Mouse (Mus musculus) heart, postnatal 4 days (tissue): ENCODE results near the gene Asf1b. TPM values are rescaled to one million over a fixed set of nuclear protein-coding genes. Genes with fewer than 3 reads are reported as not detected.
"Not testable (repeated sequence)": the region's sequence is repeated elsewhere in the genome, so short reads cannot be mapped to it uniquely, and the experiment has no call there.

ENCODE experiments used
- DNase-seq: peaks from one replicate; pipeline ENCODE4 v3.0.0; 2021
- total RNA-seq, 2 experiments: library from RNA; stranded (reverse); gene quantifications; 2 replicates each; pipeline ENCODE4 v1.2.3; 2021

The Asf1b gene
- total RNA-seq, 2 experiments from 2014 or later, result 25.8 to 26.1 TPM

DNA sequence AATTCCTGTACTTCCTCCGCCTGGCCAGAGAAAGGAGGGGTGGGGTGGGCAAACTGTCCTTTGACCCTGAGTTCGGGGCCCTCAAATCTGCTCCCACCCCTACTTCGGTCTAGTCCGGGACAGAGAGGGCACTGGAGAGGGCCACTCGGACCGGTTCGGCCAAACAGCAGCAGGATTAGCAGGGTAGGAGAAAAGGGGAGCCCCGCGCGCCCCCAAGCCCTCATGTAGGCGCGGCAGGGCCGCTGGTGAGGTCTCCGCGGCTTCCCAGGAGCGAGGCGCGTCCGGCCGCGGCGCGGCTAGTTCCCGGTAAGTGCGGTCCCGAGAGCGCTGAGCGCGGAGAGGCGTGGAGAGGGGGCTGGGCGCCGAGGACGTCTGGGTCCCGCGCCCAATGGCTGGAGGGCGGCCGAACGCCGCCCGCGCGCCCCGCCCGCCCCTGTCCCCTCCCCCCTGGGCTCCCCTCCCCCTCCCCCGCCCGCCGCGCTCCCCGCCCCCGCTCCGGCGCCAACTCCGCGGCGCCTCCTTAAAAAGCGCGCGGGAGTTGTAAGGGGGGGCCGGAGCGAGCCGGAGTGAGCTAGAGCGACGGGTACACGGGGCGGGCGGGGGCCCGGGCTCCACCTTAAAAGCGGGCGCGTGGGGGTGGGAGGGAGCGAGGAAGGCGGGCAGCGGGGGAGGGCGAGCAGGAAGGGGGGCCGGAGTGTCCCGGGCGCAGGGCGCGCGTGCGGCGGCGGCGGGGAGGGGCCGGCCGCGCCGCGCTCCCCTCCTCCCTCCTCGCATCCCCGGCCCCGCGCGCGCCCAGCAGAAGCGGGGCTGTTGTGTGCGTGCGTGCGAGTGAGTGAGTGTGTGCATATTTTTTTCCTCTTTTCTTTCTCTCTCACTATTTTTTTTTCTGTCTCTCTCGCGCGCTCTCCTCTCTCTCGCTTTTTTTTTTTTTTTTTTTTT, 41.5 kb downstream of the Asf1b start:
- peak; percentile 91 for DNase-seq

DNA sequence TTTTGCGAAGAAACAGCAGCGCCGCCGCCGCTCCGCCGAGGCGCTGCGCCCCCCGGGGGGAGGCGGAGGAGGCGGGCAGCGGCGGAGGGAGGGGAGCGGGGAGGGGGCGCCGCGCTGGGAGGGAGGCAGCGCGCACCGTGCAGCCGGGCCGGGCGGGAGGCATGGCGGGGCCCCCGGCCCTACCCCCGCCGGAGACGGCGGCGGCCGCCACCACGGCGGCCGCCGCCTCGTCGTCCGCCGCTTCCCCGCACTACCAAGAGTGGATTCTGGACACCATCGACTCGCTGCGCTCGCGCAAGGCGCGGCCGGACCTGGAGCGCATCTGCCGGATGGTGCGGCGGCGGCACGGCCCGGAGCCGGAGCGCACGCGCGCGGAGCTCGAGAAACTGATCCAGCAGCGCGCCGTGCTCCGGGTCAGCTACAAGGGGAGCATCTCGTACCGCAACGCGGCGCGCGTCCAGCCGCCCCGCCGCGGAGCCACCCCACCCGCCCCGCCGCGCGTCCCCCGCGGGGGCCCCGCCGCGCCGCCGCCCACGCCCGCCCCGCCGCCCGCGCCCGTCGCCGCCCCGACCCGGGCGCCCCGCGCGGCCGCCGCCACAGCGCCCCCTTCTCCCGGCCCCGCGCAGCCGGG, 42.3 kb downstream of the Asf1b start, which contains the start of gene Samd1:
Gene Samd1, plus strand, starts transcription at position 162 of the 631 bp plus-strand sequence.
- peak; percentile 65 for DNase-seq

DNA sequence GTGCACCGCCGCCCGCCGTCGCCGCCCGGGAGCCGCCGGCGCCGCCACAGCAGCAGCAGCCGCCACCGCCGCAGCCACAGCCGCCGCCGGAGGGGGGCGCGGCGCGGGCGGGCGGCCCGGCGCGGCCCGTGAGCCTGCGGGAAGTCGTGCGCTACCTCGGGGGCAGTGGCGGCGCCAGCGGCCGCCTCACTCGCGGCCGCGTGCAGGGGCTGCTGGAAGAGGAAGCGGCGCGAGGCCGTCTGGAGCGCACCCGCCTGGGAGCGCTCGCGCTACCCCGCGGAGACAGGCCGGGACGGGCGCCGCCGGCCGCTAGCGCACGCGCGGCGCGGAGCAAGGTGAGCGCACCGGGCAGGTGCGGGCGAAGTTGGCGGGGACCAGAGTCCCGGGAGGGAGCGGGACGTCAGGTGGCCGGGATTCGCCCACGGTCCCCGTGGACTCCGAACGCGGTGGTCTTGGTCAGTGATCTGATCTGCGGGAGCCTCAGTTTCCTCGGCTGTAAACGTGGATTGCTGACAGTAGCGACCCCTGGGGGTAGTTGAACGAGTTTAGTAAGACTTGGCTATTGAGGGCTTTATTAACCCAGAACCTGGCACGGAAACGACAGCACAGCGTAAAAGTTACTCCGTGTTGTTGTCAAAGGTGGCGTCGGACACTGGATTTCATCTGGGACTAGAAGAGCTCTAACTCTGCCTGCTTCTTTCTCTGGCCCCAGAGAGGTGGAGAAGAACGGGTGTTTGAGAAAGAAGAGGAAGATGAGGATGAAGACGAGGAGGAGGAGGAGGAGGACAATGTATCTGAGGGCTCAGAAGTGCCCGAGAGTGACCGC, 43.1 kb downstream of the Asf1b start:
- DNase-seq, result peak; percentile 64

DNA sequence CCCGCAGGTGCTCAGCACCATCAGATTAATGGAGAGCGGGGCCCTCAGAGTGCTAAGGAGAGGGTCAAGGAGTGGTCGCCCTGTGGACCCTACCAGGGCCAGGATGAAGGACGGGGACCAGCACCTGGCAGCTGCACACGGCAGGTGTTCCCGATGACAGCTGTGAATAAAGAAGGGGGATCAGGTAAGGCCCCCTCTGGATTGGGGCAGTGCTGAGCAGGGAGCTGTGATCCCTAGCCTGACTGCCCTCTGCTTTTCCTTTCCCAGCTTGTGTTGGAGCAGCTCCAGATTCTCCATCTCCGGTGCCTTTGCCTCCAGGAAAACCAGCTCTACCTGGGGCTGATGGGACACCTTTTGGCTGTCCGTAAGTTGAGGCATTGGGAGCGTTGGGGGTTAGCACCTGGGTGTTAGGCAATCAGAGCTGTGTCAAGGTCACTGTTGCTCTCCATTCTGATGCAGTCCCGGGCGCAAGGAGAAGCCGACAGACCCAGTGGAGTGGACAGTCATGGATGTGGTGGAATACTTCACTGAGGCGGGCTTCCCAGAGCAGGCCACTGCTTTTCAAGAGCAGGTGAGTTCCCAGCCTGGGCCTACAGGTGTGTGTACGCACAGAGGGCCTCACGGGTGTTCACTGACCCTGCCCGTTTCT, 43.9 kb downstream of the Asf1b start:
- DNase-seq, result no peak

DNA sequence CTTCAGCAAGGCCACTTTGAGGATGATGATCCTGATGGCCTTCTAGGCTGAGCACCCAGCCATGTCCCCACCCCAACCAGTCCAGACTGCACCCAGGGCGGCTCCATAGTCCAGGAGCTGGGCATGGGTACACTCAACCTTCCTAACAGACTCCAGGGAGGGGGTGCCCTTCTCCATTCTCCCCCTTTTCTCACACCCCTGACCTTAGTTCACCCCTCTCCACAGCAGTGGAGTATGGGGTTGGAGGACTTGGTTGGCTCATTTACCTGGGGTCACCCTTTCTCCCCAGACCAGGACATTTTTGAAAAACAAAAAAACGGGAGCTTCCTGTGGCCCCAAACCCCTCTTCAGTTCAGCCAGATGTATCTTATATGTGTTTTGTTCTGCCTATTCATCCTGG, 44.5 kb downstream of the Asf1b start:
- no peak for DNase-seq

DNA sequence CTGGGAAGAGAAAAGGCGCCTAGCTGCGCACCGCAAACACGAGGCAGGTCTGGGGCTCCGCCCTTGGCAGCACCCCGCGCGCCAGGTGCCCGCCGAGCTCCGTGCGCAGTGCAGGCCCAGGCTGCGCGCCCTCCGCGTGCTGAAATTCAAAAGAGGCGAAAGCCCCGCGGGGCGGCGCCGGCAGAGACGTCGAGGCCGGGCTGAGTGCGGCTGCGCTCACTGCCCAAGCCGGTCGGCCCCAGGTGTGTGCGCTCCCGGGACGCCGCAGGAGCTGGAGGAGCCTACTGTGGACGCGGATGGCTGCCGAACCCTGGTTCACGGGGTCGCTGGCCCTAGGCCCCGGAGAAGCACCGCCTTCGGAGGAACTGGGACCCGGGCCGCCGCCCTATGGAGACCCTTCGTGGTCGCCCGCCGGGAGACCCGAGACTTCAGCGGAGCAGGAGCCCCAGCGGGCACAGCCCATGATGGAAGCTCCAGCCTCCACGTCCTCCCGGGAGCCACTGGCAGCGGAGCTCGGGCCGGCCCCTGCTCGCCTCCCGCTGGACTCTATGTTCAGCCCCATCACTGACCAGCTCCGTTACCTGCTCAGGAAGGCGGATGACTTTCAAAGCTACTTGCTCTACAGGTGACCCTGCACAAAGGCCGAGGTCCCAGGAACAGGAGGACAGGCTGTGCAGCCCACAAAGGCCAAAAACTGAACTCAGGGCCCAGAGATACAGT, 46.1 kb downstream of the Asf1b start, which contains the start of gene 1700067K01Rik:
Gene 1700067K01Rik, plus strand, starts transcription at position 222 of the 720 bp plus-strand sequence.
- DNase-seq, result no peak

DNA sequence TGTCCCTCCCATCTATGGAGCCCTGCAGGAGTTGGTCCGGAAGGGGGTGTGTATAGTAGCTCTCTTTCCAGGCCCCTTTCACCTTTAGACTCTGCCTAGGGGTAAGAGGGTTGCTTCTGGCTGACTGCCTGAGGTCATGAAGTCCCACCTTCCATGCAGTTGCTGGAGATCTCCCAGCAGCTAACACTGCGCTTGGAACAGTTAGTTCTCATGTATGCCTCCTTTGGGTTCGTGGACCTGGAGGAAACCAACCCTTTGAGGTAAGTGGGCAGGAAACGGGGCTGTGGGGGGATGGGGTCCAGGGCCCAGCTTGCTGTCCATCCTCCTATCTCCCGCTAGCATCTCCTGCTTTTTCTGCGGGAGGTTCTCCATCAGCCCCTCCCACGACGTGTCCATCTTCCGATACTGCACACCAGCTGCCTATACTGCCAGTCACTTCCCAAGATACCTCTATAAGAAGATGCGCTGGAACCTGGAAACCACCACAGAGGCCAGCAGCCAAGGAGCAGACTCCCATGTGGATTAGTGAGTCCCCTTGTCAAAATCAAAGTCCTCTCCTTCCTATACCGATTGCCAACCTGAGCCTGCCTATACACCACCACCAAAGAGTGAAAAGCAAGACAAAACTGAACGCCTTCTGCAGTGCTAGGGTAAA, 47.8 kb downstream of the Asf1b start:
- DNase-seq, result no peak

DNA sequence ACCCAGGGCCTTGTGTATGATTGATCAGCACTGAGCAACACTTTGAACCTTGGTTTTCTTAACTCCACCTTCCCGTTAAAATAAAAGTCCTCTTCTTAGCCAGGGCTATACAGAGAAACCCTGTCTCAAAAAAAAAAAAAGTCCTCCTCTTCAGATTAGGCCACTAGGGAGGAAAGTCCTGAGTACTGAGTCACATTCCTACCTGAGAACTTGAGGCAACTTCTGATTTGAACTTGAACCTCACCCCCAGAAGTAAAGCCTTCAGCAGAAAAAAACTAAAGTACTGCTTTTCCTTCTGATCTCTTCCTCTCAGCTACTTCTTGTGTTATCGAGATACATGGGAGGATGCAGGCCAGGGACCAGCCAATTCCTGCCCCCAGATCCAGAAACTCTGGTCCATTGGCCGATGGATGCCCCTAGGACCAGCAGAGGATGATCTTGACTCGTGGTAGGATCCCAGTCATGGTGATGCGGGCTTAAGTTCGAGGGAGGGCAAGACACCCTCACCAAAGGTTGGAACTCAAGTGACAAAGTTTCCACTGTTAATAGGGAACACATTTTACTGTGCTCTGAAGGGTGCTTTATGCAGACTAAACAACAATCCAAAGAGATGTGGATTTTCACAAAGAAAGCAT, 48.4 kb downstream of the Asf1b start:
- no peak for DNase-seq

DNA sequence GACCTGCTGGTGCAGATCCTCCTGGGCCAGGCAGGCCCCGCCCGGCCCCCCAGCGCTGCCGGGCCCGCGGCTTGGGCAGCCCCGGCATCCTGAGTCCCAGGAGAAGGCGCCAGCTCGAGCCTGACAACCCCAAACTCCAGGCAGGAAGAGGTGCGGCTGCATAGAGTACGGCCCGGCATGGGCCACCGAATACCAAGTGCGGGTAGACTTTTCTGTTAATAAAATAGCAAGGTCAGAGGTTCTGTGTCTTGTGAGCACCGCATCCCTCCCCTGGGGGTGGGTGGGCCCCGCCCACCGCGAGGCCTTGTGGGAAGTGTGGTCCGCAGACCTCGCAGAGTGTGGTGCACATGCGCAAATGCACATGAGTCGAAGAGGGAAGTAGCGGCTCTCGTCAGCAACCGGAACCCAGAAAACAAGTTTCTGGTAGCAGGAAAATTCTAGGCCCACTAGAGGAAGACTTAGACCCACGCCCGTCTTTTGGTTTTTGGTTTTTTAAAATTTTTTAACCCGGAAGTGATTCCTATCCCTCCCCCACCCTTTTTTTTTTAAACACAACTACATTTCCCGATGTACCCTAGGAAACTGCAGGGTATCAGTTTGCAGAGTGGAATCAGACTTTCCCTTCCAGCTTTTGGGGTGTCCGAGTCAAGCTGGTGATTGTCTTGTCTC, 49.4 kb downstream of the Asf1b start:
- DNase-seq, result peak; percentile 93

DNA sequence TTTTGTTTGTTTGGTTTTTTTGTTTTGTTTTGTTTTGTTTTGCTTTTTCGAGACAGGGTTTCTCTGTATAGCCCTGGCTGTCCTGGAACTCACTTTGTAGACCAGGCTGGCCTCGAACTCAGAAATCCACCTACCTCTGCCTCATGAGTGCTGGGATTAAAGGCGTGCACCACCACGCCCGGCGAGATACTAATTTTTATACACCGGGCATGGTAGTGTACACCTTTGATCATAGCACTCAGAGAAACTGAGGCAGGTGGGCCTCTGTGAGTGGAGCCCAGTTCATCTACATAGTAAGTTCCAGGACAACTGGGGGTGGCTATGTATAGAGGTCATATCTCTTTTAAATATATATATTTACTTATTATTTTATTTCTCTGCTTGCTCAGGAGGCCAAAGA, 50.2 kb downstream of the Asf1b start:
- not testable (repeated sequence) for DNase-seq

DNA sequence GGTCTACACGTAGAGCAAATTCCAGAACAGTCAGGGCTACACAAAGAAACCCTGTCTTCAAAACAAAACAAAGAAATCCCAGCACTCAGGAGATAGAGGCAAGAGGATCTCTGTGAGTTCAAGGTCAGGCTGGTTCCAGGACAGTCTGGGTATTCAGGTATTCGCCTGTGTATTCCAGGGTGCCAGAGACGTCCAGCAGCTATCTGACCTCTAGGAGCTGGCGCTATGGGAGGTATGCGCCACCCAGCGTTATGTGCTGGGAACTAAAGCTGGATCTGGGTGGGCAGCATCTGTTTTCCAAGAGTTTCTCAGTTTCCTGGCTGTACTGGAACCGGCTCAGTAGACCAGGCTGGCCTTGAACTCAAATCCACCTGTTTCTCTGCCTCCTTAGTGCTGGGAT, 53.1 kb downstream of the Asf1b start:
- no peak for DNase-seq

DNA sequence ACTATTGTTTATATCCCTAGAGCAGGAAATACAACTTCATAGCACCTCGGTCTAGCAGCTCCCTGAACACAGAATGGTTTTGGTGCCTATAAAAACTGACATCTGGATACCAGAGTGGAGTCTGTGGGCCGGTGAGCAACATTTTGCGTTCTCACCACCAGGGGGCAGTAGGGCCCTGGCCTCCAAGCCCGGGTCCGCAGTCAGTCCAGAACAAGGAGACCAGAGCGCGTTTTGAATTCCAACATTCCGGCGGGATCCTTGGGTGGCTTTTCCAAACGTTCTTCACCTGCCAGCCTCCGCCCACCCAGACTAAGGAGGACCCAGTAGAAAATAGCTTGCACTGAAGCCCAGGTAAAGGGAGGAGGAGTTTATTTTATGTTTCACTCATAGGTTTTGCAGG, 54.6 kb downstream of the Asf1b start:
- DNase-seq, result peak; percentile 94

DNA sequence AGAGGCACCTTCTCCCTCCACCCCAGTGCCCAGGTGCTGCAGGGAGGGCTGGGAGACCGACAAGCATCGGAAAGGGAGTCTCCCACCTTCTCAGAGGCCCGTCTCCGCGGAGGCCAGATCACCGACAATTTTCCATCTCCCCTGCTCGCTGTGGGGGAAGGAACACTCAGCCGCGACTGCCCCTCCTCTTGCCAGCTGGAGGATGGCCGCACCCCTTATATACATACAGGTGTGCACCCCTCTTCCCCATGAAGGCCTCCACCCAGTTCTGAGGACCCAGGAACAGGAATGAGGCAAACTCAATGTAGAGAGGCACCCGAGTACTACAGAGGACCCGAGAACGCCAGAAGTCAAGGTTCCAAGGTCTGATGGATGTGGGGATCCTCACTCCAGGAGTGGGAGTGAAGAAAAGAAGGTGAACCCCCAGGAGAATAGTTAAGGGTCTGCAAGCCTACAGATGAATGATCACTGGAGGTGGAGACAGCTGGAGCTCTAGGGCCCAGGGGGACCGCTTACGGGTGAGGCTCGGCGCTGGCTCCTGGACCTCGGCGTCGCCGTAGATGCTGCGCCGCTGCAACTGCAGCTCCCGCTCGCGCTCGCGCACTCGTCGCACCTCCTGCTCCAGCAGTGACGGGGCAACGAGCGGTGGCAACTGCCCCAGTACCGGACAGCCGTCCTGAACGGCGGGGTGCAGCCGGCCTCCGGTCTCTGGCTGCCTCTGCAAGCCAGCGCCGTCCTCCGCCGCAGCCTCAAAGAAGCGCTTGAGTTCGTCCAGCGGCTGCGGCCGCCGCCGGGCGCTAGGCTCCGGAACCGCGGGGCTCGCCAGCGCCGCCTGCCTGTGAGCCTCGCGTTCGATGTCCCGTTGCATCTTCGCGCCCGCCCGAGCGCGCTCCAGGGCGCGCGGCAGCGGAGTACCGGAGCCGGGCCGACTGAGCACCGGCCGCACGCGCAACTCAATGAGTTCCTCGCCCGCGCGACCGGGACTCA, 55.6 kb downstream of the Asf1b start:
- peak; percentile 82 for DNase-seq

DNA sequence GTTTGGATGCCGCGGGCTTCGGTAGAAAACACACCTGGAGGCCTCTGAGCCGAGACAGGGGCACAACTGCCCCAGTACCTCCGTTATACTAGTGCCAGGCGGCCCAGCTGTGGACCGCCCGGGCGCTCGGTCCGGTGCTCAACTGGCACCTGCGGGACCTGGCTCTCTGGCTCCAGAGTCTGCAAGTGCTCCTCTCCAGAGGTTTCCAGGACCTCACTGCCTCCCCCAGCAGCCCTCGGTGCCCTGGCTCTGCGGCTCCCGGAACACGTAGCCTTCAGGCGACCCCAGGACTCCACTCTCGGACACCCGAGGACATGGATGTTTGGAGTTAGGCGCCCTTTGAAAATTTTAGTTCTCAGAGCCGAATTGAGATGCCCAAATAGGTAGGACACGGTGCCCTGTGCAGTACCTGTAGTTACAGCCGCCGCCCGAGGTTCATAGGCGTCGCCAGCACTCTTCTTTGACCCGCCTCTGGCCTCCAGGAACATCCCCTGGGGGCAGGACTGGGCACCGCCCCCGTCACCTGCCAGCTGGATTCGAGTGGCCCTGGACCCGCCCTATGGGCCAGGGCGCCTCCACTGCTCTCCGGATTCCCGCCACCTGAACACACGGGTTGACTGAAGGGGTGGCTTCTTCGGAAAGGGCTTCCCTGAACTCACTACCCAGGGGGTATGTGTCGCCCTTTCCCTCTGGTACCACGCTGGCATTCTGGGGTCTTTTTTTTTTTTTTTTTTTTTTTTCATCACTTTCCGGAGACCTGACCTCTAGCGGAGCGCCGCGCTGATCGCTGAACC, 56.6 kb downstream of the Asf1b start, which contains the start of gene 2210011C24Rik:
Gene 2210011C24Rik, minus strand, starts transcription at position 467 of the 794 bp plus-strand sequence.
- no peak for DNase-seq

DNA sequence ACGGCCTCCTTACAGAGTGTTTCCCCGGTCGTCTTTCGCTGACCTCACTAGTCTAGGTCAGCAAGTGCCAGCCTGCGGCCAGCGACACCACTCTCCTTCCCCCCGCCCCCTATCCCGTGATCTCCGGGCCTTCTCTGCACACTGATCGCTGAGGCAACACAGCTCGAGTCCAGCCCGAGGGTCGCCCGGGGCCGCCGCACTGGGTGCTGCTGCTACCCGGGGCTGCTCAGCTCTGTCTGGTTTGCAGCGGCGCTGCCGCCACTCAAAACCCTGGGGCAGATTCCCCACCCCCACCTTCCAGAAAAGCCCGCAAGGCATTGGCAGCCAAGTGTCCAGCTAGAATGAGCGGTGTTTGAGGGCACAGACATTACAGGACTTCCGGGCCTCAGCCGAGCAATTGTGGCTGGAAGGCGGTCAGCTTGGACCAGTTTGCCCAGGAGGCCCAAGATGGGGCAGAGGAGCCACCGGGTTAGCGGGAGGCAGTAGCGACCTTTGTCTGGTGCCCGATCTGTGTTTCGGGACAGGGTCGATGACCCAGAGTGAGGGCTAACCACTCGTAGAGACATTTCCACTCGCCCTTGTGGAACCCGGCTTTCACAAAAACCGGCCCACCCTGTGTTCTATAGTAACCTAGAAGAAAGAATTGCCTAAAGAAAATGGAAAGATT, 57.3 kb downstream of the Asf1b start:
- DNase-seq, result peak; percentile 31

DNA sequence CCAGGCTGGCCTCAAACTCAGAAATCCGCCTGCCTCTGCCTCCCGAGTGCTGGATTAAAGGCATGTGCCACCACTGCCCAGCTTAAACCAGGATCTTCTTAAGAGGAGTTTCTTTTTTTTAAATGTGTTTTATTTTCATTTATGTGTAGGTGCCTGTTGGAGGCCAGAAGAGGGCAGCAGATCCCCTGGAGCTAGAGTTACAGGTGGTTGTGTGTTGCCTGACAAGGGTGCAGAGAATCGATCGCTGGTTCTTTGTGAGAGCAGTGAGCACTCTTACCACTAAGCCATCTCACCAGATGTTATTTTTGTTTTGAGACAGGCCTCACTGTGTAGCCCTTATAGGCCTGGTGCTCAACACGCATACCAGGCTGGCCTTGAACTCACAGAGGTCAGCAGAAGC, 60.5 kb downstream of the Asf1b start:
- no peak for DNase-seq

DNA sequence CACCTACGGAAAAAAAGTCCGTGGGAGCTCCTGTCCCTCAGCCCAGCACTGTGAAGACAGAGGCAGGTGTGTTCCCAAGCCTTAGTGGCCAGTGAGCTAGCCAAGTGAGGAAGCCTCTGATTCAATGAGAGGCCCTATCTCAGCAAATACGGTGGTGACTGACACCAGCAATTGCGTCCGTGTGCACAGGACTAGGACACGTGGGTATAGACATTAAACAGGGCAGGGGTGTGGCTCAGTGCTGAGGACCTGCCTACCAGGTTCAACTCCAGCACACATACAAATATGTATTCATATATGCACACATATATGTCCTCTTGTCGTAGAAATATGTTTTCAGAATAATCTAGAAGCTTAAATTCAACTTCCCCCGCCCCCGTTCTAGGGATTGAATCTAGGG, 64.4 kb downstream of the Asf1b start:
- no peak for DNase-seq
